Mouse (Mus musculus): ENCODE measurements around the gene Pcsk6. TPM values are rescaled to one million over a fixed set of nuclear protein-coding genes. Genes with fewer than 3 reads are reported as not detected.

The Pcsk6 gene
- total and polyA plus RNA-seq, 3 experiments, result 0.05 TPM; not detected in 2

GRCm38 (mm10) chr7:66003865-66004638 lies 142.5 kb downstream of the Pcsk6 start:
- Histone ChIP-seq H3K9me3 (replicated peaks) (no peaks in the 10 kb centered on the region), H3K36me3 (replicated peaks) (no peaks in the 10 kb centered on the region), H3K4me1 (ENCODE audit: insufficient read depth, low read depth, low read length) (no peaks in the 10 kb centered on the region), H3K4me3 (ENCODE audit: low read depth, low read length) (no peak overlapping the region), H3K27me3 (ENCODE audit: insufficient read depth, low read length) (peaks cover 2% of the 10 kb centered on the region; the same call in 1 of the 2 replicates)
- ATAC-seq (ENCODE audit: extremely low read depth, insufficient number of reproducible peaks, low FRiP score, poor library complexity, severe bottlenecking) (no peak), DNase-seq (ENCODE audit: low spot score) (no peak)
- TF ChIP-seq TAL1 (conservative IDR thresholded peaks at IDR 0.05; ENCODE audit: low read depth, low read length) (no peak), POLR2AphosphoS5 (IDR thresholded peaks at IDR 0.05; ENCODE audit: insufficient replicate concordance, low read depth, low read length) (no peak), CTCF (IDR thresholded peaks at IDR 0.05; ENCODE audit: low read depth, low read length) (no peak), GATA2 (IDR thresholded peaks at IDR 0.05; ENCODE audit: borderline replicate concordance, low read depth, low read length) (no peak), GATA1 (IDR thresholded peaks at IDR 0.05; ENCODE audit: borderline replicate concordance, low read length) (no peak)

GRCm38 (mm10) chr7:66005066-66005465 lies 143.5 kb downstream of the Pcsk6 start:
- no peaks in the 10 kb centered on the region for H3K27me3 ChIP-seq (ENCODE audit: insufficient read depth, low read length)
- TF ChIP-seq CTCF (IDR thresholded peaks at IDR 0.05; ENCODE audit: low read depth, low read length) (no peak), GATA1 (IDR thresholded peaks at IDR 0.05; ENCODE audit: borderline replicate concordance, low read length) (no peak), TAL1 (conservative IDR thresholded peaks at IDR 0.05; ENCODE audit: low read depth, low read length) (no peak), POLR2AphosphoS5 (IDR thresholded peaks at IDR 0.05; ENCODE audit: insufficient replicate concordance, low read depth, low read length) (no peak), GATA2 (IDR thresholded peaks at IDR 0.05; ENCODE audit: borderline replicate concordance, low read depth, low read length) (no peak)
- H3K36me3 ChIP-seq (replicated peaks), result no peaks in the 10 kb centered on the region
- ATAC-seq (ENCODE audit: extremely low read depth, insufficient number of reproducible peaks, low FRiP score, poor library complexity, severe bottlenecking), result no peak
- no peaks in the 10 kb centered on the region for H3K9me3 ChIP-seq (replicated peaks)
- H3K4me3 ChIP-seq (ENCODE audit: low read depth, low read length), result no peak overlapping the region
- no peak for DNase-seq (ENCODE audit: low spot score)
- H3K4me1 ChIP-seq (ENCODE audit: insufficient read depth, low read depth, low read length), result no peaks in the 10 kb centered on the region

DNA sequence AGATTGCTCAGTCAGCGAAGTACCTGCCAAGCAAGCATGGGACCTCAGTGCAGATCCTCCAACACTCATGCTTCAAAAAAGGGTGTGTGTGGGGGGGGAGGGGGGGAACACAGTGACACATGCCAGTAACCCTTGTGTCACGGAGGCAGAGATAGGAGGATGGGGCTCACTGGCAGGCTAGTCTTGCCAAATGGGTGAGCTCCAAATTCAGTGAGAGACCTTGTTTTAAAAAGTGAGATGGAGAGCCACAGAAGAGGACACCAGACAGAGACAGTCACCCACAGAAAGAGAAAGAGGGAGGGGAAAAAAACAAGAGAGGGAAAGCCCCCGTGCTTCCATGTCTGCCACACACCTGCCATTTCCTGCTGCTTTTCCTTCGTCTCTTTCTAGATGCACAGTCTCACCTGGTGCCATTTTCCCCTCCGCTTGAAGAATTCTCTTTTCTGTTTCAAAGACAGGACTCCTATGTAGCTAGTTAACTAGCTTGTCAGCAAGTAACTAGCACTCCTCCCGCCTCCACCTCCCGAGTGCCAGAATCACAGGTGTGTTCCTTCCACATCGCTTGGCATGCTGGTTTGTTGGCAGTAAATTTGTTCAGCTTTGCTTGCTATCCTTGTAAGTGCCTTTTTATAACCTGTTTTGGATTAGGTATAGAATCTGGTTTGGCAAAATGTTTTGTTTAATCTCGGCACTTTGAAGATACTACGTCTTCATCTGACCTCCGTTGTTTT lies 146.8 kb downstream of the Pcsk6 start:
- TF ChIP-seq CTCF (IDR thresholded peaks at IDR 0.05; ENCODE audit: low read depth, low read length), result no peak
- TF ChIP-seq GATA2 (IDR thresholded peaks at IDR 0.05; ENCODE audit: borderline replicate concordance, low read depth, low read length), result no peak
- no peak for TF ChIP-seq GATA1 (IDR thresholded peaks at IDR 0.05; ENCODE audit: borderline replicate concordance, low read length)
- no peak for TF ChIP-seq TAL1 (conservative IDR thresholded peaks at IDR 0.05; ENCODE audit: low read depth, low read length)
- no peak for TF ChIP-seq POLR2AphosphoS5 (IDR thresholded peaks at IDR 0.05; ENCODE audit: insufficient replicate concordance, low read depth, low read length)
- Histone ChIP-seq H3K4me3 (ENCODE audit: low read depth, low read length) (no peak overlapping the region), H3K4me1 (ENCODE audit: insufficient read depth, low read depth, low read length) (no peaks in the 10 kb centered on the region), H3K27me3 (ENCODE audit: insufficient read depth, low read length) (no peaks in the 10 kb centered on the region), H3K36me3 (replicated peaks) (no peaks in the 10 kb centered on the region), H3K9me3 (replicated peaks) (no peaks in the 10 kb centered on the region)
- no peak for ATAC-seq (ENCODE audit: extremely low read depth, insufficient number of reproducible peaks, low FRiP score, poor library complexity, severe bottlenecking)
- DNase-seq (ENCODE audit: low spot score), result no peak

DNA sequence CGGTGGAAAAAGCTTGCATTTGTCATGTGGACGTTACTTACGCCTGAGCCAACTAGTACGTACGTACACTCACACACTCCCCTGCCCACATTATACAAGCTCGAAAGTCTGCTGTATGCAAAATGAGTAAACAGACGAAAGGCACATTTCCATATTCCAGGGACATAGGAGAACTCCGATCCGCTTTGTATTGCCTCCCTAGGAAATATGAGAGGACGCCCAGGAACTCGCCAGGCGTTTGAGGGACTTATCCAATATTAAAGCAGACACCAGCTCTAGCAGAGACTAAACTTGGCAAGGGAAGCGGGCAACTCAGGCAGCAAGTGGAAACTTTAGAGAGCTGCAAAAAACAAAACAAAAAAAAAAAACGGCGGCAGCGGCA lies 147.3 kb downstream of the Pcsk6 start:
- Histone ChIP-seq H3K9me3 (replicated peaks) (no peaks in the 10 kb centered on the region), H3K4me1 (ENCODE audit: insufficient read depth, low read depth, low read length) (no peaks in the 10 kb centered on the region), H3K36me3 (replicated peaks) (no peaks in the 10 kb centered on the region), H3K4me3 (ENCODE audit: low read depth, low read length) (no peak overlapping the region), H3K27me3 (ENCODE audit: insufficient read depth, low read length) (no peaks in the 10 kb centered on the region)
- no peak for ATAC-seq (ENCODE audit: extremely low read depth, insufficient number of reproducible peaks, low FRiP score, poor library complexity, severe bottlenecking)
- no peak for TF ChIP-seq GATA1 (IDR thresholded peaks at IDR 0.05; ENCODE audit: borderline replicate concordance, low read length)
- TF ChIP-seq POLR2AphosphoS5 (IDR thresholded peaks at IDR 0.05; ENCODE audit: insufficient replicate concordance, low read depth, low read length), result no peak
- TF ChIP-seq CTCF (IDR thresholded peaks at IDR 0.05; ENCODE audit: low read depth, low read length), result no peak
- TF ChIP-seq TAL1 (conservative IDR thresholded peaks at IDR 0.05; ENCODE audit: low read depth, low read length), result no peak
- no peak for TF ChIP-seq GATA2 (IDR thresholded peaks at IDR 0.05; ENCODE audit: borderline replicate concordance, low read depth, low read length)
- no peak for DNase-seq (ENCODE audit: low spot score)

GRCm38 (mm10) chr7:66010518-66010917 lies 149.0 kb downstream of the Pcsk6 start:
- H3K4me3 ChIP-seq (ENCODE audit: low read depth, low read length), result no peak overlapping the region
- H3K36me3 ChIP-seq (replicated peaks), result no peaks in the 10 kb centered on the region
- H3K4me1 ChIP-seq (ENCODE audit: insufficient read depth, low read depth, low read length), result no peaks in the 10 kb centered on the region
- H3K9me3 ChIP-seq (replicated peaks), result no peaks in the 10 kb centered on the region
- DNase-seq (ENCODE audit: low spot score), result no peak
- no peaks in the 10 kb centered on the region for H3K27me3 ChIP-seq (ENCODE audit: insufficient read depth, low read length)
- no peak for ATAC-seq (ENCODE audit: extremely low read depth, insufficient number of reproducible peaks, low FRiP score, poor library complexity, severe bottlenecking)
- no peak for TF ChIP-seq GATA2 (IDR thresholded peaks at IDR 0.05; ENCODE audit: borderline replicate concordance, low read depth, low read length)
- no peak for TF ChIP-seq POLR2AphosphoS5 (IDR thresholded peaks at IDR 0.05; ENCODE audit: insufficient replicate concordance, low read depth, low read length)
- no peak for TF ChIP-seq CTCF (IDR thresholded peaks at IDR 0.05; ENCODE audit: low read depth, low read length)
- no peak for TF ChIP-seq TAL1 (conservative IDR thresholded peaks at IDR 0.05; ENCODE audit: low read depth, low read length)
- TF ChIP-seq GATA1 (IDR thresholded peaks at IDR 0.05; ENCODE audit: borderline replicate concordance, low read length), result no peak

DNA sequence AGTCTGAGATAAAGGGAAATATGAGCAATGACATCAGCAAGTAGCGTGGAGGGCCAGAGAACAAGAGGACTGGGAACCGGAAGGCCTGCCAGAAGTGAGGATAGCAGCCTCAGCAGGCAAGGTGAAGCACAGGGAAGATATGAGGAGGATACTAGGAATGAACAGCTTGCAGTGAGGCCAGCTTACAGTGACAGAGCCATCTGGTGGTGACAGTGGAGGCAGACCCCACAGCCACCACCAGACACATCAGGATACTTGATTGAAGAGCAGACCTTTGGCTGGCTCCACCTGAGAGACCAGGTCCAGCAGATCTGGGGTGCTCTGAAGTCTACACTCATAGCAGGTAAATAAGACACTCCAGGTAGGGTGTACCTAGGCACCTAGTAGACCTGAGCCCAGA lies 166.2 kb downstream of the Pcsk6 start:
- Histone ChIP-seq H3K4me3 (ENCODE audit: low read depth, low read length) (no peak overlapping the region), H3K9me3 (replicated peaks) (no peaks in the 10 kb centered on the region), H3K36me3 (replicated peaks) (no peaks in the 10 kb centered on the region), H3K27me3 (ENCODE audit: insufficient read depth, low read length) (peaks cover 7% of the 10 kb centered on the region; the same call in 1 of the 2 replicates), H3K4me1 (ENCODE audit: insufficient read depth, low read depth, low read length) (no peaks in the 10 kb centered on the region)
- no peak for DNase-seq (ENCODE audit: low spot score)
- no peak for ATAC-seq (ENCODE audit: extremely low read depth, insufficient number of reproducible peaks, low FRiP score, poor library complexity, severe bottlenecking)
- TF ChIP-seq GATA1 (IDR thresholded peaks at IDR 0.05; ENCODE audit: borderline replicate concordance, low read length) (no peak), CTCF (IDR thresholded peaks at IDR 0.05; ENCODE audit: low read depth, low read length) (no peak), TAL1 (conservative IDR thresholded peaks at IDR 0.05; ENCODE audit: low read depth, low read length) (no peak), POLR2AphosphoS5 (IDR thresholded peaks at IDR 0.05; ENCODE audit: insufficient replicate concordance, low read depth, low read length) (no peak), GATA2 (IDR thresholded peaks at IDR 0.05; ENCODE audit: borderline replicate concordance, low read depth, low read length) (no peak)
